ENCODE assay signal across 18 mouse cellular contexts in genomic region chr5:124713741-124714140, GRCm38 (mm10). TPM values are rescaled to one million over a fixed set of nuclear protein-coding genes. Genes with fewer than 3 reads are reported as not detected.
"Had no signal": no experiment of that assay in that cellular context is flagged by ENCODE, and none has a peak within 500 bp of the region (broad histone marks: within the 10 kb centered on the region; RNA-seq: fewer than 3 reads in every experiment).

No protein-coding gene starts in this region.

- H3K4me2 ChIP-seq: intestine, embryonic 15.5 days; limb, embryonic 15.5 days; liver, embryonic 13.5 days; lung, embryonic 15.5 days; midbrain, embryonic 11.5 days; midbrain, embryonic 15.5 days; neural tube, embryonic 13.5 days; stomach, embryonic 15.5 days had no signal

- DNase-seq: left cerebral cortex, postnatal 4 days; liver, embryonic 13.5 days; liver, postnatal 0 days; lung, postnatal 14 days; retina, postnatal 1 day; right cerebral cortex, postnatal 4 days; thymus, adult 2 months; thymus, postnatal 4 days had no signal

- ATAC-seq: intestine, embryonic 15.5 days; liver, postnatal 0 days; midbrain, embryonic 15.5 days had no signal

- H3K27ac ChIP-seq: intestine, embryonic 15.5 days; layer of hippocampus, adult 2 months; limb, embryonic 15.5 days; liver, embryonic 13.5 days; lung, embryonic 15.5 days; macrophage; midbrain, embryonic 15.5 days; neural tube, embryonic 13.5 days; stomach, embryonic 15.5 days had no signal

- H3K9ac ChIP-seq: intestine, embryonic 15.5 days; limb, embryonic 15.5 days; liver, embryonic 13.5 days; liver, postnatal 0 days; lung, embryonic 15.5 days; midbrain, embryonic 15.5 days; neural tube, embryonic 13.5 days; stomach, embryonic 15.5 days had no signal

- H3K27me3 ChIP-seq: intestine, embryonic 15.5 days; limb, embryonic 15.5 days; liver, embryonic 13.5 days; lung, embryonic 15.5 days; megakaryocyte, embryonic 14.5 days; midbrain, embryonic 15.5 days; neural tube, embryonic 13.5 days; stomach, embryonic 15.5 days had no signal

- H3K9me3 ChIP-seq: intestine, embryonic 15.5 days; limb, embryonic 15.5 days; liver, embryonic 13.5 days; lung, embryonic 15.5 days; megakaryocyte, embryonic 14.5 days; midbrain, embryonic 15.5 days; neural tube, embryonic 13.5 days; stomach, embryonic 15.5 days had no signal

- H3K4me1 ChIP-seq: intestine, embryonic 15.5 days; limb, embryonic 15.5 days; liver, embryonic 13.5 days; lung, embryonic 15.5 days; megakaryocyte, embryonic 14.5 days; midbrain, embryonic 15.5 days; neural tube, embryonic 13.5 days; stomach, embryonic 15.5 days had no signal

- H3K4me3 ChIP-seq: intestine, embryonic 15.5 days; layer of hippocampus, adult 2 months; limb, embryonic 15.5 days; liver, embryonic 13.5 days; lung, embryonic 15.5 days; megakaryocyte, embryonic 14.5 days; midbrain, embryonic 15.5 days; neural tube, embryonic 13.5 days; stomach, embryonic 15.5 days had no signal

RNA-seq across cellular contexts. Expression of gene Dnah10, which starts 11.1 kb away (rescaled TPM):
- polyA plus RNA-seq: liver, embryonic 13.5 days; liver, postnatal 0 days; macrophage; midbrain, embryonic 11.5 days had no signal
